Mouse (Mus musculus) cerebellum, adult 8-10 months (tissue): ENCODE measurements around the gene Ift46.
A peak's percentile ranks its signal among the peaks of the same experiment; 100 is the strongest.

Experiments
- DNase-seq: peaks from one replicate; pipeline ENCODE4 v3.0.0; 2022

Gene Ift46

DNA sequence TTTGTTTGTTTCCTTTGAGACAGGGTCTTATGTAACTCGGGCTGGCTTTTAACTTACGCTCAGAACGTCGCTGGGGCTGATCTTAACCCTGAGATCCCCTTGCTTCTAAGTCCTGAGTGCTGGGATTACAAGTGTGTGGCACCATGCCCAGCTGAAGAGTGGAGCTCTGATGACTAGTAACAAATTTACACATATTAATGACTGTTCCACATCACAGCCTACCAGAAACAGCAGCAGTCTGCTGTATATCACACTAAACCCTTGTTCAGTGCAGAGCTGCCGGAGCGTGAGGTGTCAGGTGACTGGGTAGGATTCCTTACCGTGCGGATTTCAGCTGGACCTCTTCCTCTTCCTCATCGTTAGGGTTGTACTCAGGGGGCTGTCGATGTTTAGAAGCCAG, 42.6 kb downstream of the Ift46 start:
- no peak for DNase-seq

DNA sequence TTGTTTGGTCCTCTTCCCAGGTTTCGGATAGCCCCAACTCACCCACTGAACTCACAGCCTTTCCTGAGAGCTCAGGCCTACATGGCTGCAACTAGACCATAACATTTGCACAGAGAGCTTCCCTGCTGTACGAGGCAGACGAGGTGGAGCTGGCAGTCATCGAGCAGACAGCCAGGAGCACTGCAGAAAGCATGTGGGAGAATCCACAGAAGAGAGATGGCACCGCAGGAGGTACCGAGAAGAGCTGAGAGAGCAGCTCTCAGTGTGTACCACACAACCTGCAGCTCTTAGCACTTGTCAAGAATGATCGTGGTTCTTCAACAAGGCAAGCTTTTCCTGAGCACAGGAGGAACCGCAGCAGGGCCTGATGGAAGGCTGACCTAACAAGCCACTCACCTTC, 46.5 kb downstream of the Ift46 start:
- DNase-seq, result no peak

DNA sequence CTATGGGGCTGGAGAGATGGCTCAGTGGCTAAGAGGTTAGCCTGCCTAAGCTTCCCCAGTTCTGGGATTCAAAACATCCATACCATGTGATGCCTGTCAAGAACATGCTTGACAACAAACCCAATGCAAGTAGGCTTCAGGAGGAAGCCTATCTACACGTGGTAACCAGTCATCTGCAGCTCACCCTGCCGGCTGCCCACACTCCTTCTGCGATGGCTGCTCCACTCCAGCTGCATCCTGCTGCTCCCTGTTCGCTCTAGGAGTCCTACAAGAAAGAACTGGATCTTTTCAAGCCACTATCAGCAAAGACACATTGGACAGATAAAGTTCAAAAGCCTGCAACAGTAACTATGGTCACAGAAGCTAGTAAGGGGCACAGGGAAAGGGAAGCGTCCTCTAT, 49.8 kb downstream of the Ift46 start:
- DNase-seq, result no peak

DNA sequence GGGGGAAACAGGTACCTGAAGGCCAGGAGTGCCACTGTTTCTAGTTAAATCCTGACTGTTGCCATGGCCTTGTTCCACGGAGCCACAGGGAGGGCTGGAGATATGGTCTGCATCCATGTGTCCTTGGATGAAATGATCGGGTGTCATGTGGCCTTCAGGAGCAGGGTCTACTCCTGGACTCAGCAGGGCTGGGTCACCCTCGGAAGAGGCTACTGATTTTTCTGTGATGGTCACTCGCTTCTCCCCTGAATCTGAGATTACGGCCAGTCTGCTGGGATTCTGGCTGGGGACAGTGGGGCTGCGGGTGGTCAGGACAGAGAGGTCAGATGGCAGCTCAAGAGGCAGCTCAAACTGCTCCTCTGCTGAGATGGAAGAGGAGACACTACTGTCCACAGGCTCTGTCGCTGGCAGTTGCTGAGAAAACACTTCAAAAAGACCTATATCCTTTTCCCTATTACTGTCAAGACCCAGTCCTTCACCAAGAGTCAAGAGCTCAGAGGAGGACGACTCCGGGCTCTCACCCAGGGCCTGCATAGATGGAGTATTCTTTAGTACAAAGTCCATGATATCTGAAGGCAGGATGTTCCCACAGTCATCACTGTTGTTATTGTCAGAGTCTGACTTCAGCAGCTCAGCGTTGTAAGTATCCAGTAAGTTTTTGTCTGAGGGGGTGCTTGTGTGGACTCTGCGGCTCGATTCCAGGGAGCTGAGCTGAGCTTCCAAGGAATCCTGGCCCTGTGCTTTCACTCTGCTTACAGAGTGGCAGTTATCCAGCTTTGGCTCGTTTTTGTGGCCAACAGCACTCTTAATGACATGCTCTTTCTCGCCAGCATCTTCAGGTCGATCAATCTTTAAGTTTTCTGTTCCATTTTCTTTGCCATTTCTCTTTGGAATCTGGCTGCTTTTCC, 52.5 kb downstream of the Ift46 start:
- DNase-seq, result no peak

DNA sequence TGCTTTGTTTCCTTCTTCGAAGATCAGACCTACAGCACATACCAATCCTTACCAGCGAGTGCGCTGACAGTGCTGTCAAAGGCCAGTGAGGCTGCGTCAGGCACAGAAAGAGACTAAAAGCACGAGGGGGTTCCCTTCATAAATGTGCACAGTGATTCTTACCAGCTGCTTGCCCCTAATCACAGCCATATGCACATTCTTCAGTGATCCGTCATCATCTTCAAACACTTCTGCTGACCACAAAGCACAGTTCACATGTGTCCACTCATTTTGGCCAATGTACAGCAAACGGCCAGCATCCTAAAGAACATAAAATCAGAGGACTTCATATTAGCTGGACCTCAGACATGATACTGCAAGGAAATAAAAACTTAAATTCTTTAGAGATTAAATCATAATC, 59.0 kb downstream of the Ift46 start:
- DNase-seq, result no peak

DNA sequence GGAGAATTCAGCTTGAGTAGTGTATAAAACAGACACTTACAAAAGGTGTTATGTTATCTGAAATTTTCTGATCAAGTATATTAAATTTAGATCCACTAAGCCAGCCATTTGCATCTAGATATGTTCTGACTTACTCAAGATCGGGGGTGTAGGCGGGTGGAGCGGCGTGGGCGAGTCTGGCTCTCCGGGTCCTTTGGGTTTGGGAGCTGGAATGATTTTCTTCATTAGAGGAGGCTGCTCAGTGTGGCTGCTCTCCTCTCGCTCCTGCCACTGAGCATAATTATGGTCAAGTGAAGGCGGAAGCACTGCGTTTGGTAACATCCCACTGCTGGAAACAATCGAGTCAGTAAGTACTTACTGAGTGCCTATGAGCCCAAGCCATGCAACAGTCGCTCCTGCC, 61.2 kb downstream of the Ift46 start:
- no peak for DNase-seq

DNA sequence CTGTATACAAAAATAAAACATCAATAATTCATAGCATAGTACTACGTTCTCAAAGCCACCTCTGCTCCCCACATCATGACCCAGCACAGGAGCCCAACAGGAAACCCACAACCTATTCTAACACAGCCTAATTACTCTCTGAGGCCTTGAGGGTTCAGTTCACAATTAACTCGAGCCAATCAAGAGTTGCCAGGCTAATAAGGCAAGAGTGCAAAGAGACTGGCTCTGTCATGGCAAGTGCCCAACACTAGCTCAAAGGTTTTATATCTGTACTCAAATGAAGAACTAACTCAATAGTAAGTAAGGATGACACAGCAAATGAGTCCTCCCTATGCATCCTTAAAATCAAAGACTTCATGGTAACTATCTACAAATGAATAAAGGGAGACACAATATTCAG, 62.8 kb downstream of the Ift46 start:
- DNase-seq, result no peak

DNA sequence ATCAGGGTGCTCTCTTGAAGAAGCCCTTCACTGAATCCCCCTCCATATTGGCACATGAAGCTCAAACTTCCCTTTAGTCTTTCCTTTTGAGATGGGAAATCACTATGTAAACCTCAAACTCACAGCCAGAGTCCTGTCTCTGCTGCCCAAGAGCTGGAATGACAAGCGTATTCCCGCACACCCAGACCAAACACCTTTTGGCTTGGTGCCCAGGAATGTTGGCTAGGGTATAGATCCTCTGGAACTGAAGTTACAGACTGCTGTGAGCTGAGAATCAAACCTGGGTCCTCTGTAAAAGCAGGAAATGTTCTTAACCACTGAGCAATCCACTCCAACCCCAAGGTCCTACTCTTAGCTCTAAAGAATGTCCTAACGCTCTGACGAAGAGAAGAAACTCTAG, 64.6 kb downstream of the Ift46 start:
- peak; percentile 21 for DNase-seq

DNA sequence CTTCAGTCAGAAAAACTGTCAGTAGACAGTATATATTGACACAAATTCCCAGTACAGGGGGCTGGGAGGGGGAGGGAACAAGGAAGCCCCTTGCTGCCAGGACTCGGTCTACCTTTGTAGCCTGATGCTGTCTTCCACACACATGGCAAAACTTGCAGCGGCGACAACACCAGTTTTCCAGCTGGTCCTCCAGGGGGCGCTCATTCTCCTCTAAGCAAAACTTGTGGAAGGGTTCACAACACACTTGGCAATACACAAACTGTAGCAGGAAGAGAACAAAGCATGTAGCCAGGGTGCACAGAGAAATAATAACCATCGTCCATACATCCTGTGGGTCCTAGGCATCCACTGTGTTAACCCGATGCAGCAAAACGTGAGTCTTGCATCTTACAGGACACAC, 68.7 kb downstream of the Ift46 start:
- peak; percentile 73 for DNase-seq

DNA sequence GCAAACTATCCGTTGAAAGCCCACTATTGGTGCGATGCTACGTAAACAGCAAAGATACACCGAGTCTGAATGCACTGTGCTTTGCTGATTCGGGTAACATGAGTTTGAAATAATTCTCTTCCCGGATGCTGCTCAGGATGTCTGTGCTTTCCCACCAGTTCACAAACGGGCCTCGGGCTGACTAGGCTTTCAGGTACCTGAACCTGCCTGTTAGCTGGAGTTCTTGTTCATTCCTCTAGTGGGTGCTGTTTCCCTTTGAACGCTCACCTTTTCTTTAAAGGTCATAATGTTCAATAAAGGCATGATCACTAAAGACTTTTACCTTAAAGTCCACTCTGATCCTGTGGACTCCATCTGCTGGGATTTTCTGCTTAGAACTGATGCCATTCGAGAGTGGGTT, 73.5 kb downstream of the Ift46 start:
- peak; percentile 44 for DNase-seq
